Mouse (Mus musculus) embryo, embryonic 10 days (tissue): ENCODE data around the gene Map3k7.

Experiments used
- DNase-seq: peaks from one replicate; pipeline ENCODE4 v3.0.0-alpha.2; 2015; ENCODE audit warnings: low spot score

The Map3k7 gene

GRCm38 (mm10) chr4:32062381-32063059 lies 98.6 kb downstream of the Map3k7 start:
- DNase-seq = no peak

GRCm38 (mm10) chr4:32063291-32063690 lies 99.4 kb downstream of the Map3k7 start:
- DNase-seq = no peak
